Mouse (Mus musculus) kidney, adult 2 months (tissue): ENCODE data around the gene Mrps27.

Source experiments
- CTCF ChIP-seq: fragments of 200-500 bp; conservative IDR thresholded peaks from 2 replicates; pipeline ENCODE4 v1.5.1; 2011; ENCODE audit warnings: low read depth, mild to moderate bottlenecking, control low read depth, low read length, moderate library complexity, mixed read lengths; ENCODE audit not compliant: insufficient read depth, insufficient read length
- POLR2A ChIP-seq: fragments of 200-500 bp; IDR thresholded peaks from one replicate; pipeline ENCODE4 v1.6.1; 2011; ENCODE audit warnings: low read depth, low read length, control low read depth

GRCm38 (mm10) chr13:99441700-99442433 is 97.3 kb downstream of the Mrps27 start:
- TF ChIP-seq POLR2A (no peak), CTCF (no peak)
